Mouse (Mus musculus) liver, adult (tissue): Measurements from ENCODE around the gene Chek2.

ENCODE experiments used
- GATA4 ChIP-seq: IDR thresholded peaks from 2 replicates; pipeline ENCODE4 v1.6.1; 2014; ENCODE audit warnings: mild to moderate bottlenecking, low read length; ENCODE audit not compliant: insufficient replicate concordance

Chek2 gene

GRCm38 (mm10) chr5:110875286-110875685 lies 35.5 kb downstream of the Chek2 start:
- no peak for TF ChIP-seq GATA4

GRCm38 (mm10) chr5:110877666-110878505 lies 38.1 kb downstream of the Chek2 start:
- no peak for TF ChIP-seq GATA4

GRCm38 (mm10) chr5:110879042-110879441 lies 39.3 kb downstream of the Chek2 start:
- TF ChIP-seq GATA4, result no peak

GRCm38 (mm10) chr5:110879584-110880374 lies 40.0 kb downstream of the Chek2 start, which contains the start of gene Ttc28:
Gene Ttc28, plus strand, starts transcription at chr5:110879803.
- no peak; the same call in 1 of the 2 replicates for TF ChIP-seq GATA4

- no peak for TF ChIP-seq GATA4
Observed at GRCm38 (mm10) chr5:110888596-110888995, 48.8 kb downstream of the Chek2 start.

GRCm38 (mm10) chr5:110889945-110890344 lies 50.2 kb downstream of the Chek2 start:
- no peak for TF ChIP-seq GATA4

- TF ChIP-seq GATA4, result no peak
Observed at GRCm38 (mm10) chr5:110890561-110890960, 50.8 kb downstream of the Chek2 start.

GRCm38 (mm10) chr5:110897114-110897788 lies 57.5 kb downstream of the Chek2 start:
- TF ChIP-seq GATA4, result no peak

GRCm38 (mm10) chr5:110898169-110898568 lies 58.4 kb downstream of the Chek2 start:
- TF ChIP-seq GATA4, result no peak

GRCm38 (mm10) chr5:110898785-110899184 lies 59.0 kb downstream of the Chek2 start:
- TF ChIP-seq GATA4, result no peak

GRCm38 (mm10) chr5:110900331-110900730 lies 60.6 kb downstream of the Chek2 start:
- no peak for TF ChIP-seq GATA4

- no peak for TF ChIP-seq GATA4
Observed at GRCm38 (mm10) chr5:110906708-110907107, 66.9 kb downstream of the Chek2 start.

GRCm38 (mm10) chr5:110908879-110909278 lies 69.1 kb downstream of the Chek2 start:
- TF ChIP-seq GATA4, result no peak

- TF ChIP-seq GATA4, result no peak
Observed at GRCm38 (mm10) chr5:110909955-110910589, 70.3 kb downstream of the Chek2 start.

GRCm38 (mm10) chr5:110914859-110915258 lies 75.1 kb downstream of the Chek2 start:
- no peak for TF ChIP-seq GATA4
